In genomic region chr2:137085257-137085656, GRCm38 (mm10) we compare ENCODE assay signal across 24 mouse cellular contexts. TPM values are rescaled to one million over a fixed set of nuclear protein-coding genes. Genes with fewer than 3 reads are reported as not detected.
DNase-seq lines count a peak whose midpoint lies in the region; ATAC-seq and TF ChIP-seq lines count a peak whose summit lies in the region.
"Had no signal": no experiment of that assay in that cellular context is flagged by ENCODE, and none has a peak within 500 bp of the region (broad histone marks: within the 10 kb centered on the region; RNA-seq: fewer than 3 reads in every experiment).

No protein-coding gene starts in this region.

- no peak overlapping the region for H3K4me3 ChIP-seq in kidney, embryonic 14.5 days (ENCODE audit: low read length)
- no peak overlapping the region for H3K4me3 ChIP-seq in kidney, adult 2 months (ENCODE audit: insufficient read depth, low read depth, low read length)
- peak overlapping the region; percentile 4 for H3K4me3 ChIP-seq in megakaryocyte, embryonic 14.5 days (replicated peaks)
- H3K4me3 ChIP-seq: embryonic facial prominence, embryonic 15.5 days; hindbrain, embryonic 15.5 days; left cerebral cortex, adult 2 months; myocyte had no signal

- no peak for TF ChIP-seq POLR2A in kidney, adult 2 months (IDR thresholded peaks at IDR 0.05; ENCODE audit: low read depth, low read length)

- no peak overlapping the region for H3K4me2 ChIP-seq in kidney, embryonic 14.5 days (replicated peaks; ENCODE audit: low read depth, low read length)
- H3K4me2 ChIP-seq: embryonic facial prominence, embryonic 15.5 days; hindbrain, embryonic 15.5 days had no signal

- WGBS in kidney, embryonic 14.5 days = 38% methylated on average over 8 of the region's 8 CpGs
- 56% methylated on average over 8 of the region's 8 CpGs for WGBS in kidney, adult 2 months

- DNase-seq in heart, adult 11 months = peak; percentile 98
- DNase-seq in heart, postnatal 4 days = no peak
- DNase-seq in kidney, adult 2 months = no peak
- DNase-seq in cerebellum, postnatal 4 days (ENCODE audit: low spot score in 2 of 2) = no peak
- DNase-seq: adrenal gland, postnatal 25 days; cerebellum, adult 18-20 months; cerebellum, postnatal 25 days; gastrocnemius, postnatal 36 days; kidney, postnatal 4 days; layer of hippocampus, adult 9-11 months; left cerebral cortex, postnatal 4 days; liver; midbrain, embryonic 14.5 days; thymus, adult 18-20 months; thymus, postnatal 4 days had no signal

- H3K9ac ChIP-seq in kidney, embryonic 14.5 days (ENCODE audit: low read depth, low read length) = no peak overlapping the region
- H3K9ac ChIP-seq: embryonic facial prominence, embryonic 15.5 days; hindbrain, embryonic 15.5 days had no signal

- H3K27ac ChIP-seq in kidney, embryonic 14.5 days (ENCODE audit: low read depth, low read length) = no peak overlapping the region
- no peak overlapping the region for H3K27ac ChIP-seq in kidney, adult 2 months (ENCODE audit: insufficient read depth, low read depth, low read length)
- H3K27ac ChIP-seq: hindbrain, embryonic 15.5 days; left cerebral cortex, adult 2 months had no signal

- no peaks in the 10 kb centered on the region for H3K27me3 ChIP-seq in kidney, embryonic 14.5 days (ENCODE audit: control insufficient read depth, insufficient read depth, low read length)
- no peaks in the 10 kb centered on the region for H3K27me3 ChIP-seq in kidney, adult 2 months (replicated peaks; ENCODE audit: control insufficient read depth, insufficient read depth, low read length)
- H3K27me3 ChIP-seq in megakaryocyte, embryonic 14.5 days (replicated peaks) = no peaks in the 10 kb centered on the region
- H3K27me3 ChIP-seq: embryonic facial prominence, embryonic 15.5 days; hindbrain, embryonic 15.5 days had no signal

- H3K9me3 ChIP-seq in kidney, embryonic 14.5 days (ENCODE audit: control insufficient read depth, low read length) = no peaks in the 10 kb centered on the region
- peaks cover 31% of the 10 kb centered on the region for H3K9me3 ChIP-seq in megakaryocyte, embryonic 14.5 days
- H3K9me3 ChIP-seq: embryonic facial prominence, embryonic 15.5 days; hindbrain, embryonic 15.5 days had no signal

- TF ChIP-seq CTCF in kidney, adult 2 months (conservative IDR thresholded peaks at IDR 0.05; ENCODE audit: insufficient read depth, insufficient read length, low read depth, low read length) = no peak

- peaks cover 75% of the 10 kb centered on the region for H3K36me3 ChIP-seq in kidney, embryonic 14.5 days (ENCODE audit: control insufficient read depth, insufficient read depth, low read length)
- no peaks in the 10 kb centered on the region for H3K36me3 ChIP-seq in kidney, adult 2 months (ENCODE audit: control insufficient read depth, insufficient read depth, low read length)
- no peaks in the 10 kb centered on the region for H3K36me3 ChIP-seq in megakaryocyte, embryonic 14.5 days (replicated peaks; ENCODE audit: low read length)
- H3K36me3 ChIP-seq: hindbrain, embryonic 15.5 days had no signal

- ATAC-seq in kidney, embryonic 14.5 days (ENCODE audit: low FRiP score, low TSS enrichment) = peak; percentile 36
- no peak for ATAC-seq in megakaryocyte, adult 5-6 weeks (ENCODE audit: poor library complexity, severe bottlenecking)
- ATAC-seq: forebrain, embryonic 16.5 days; intestine, embryonic 16.5 days had no signal

- peaks cover 4% of the 10 kb centered on the region; the same call in 1 of the 2 replicates for H3K4me1 ChIP-seq in kidney, embryonic 14.5 days (ENCODE audit: control insufficient read depth, insufficient read depth, low read length)
- H3K4me1 ChIP-seq in kidney, adult 2 months (ENCODE audit: control insufficient read depth, insufficient read depth, low read length) = peaks cover 5% of the 10 kb centered on the region; the same call in 1 of the 2 replicates
- no peaks in the 10 kb centered on the region for H3K4me1 ChIP-seq in megakaryocyte, embryonic 14.5 days

RNA-seq across cellular contexts. Expression of gene Jag1, which starts 31.2 kb away (rescaled TPM):
- 10 to 100 TPM; 18.9 to 21.9 TPM for total RNA-seq in heart, postnatal 4 days (2021)
- polyA plus RNA-seq in kidney, embryonic 14.5 days (2014; fragmentation: Nextera tagmentation; extraction: Ambion mirVana) = 36.6 and 56.2 TPM in 2 replicates
- 6.1 and 6.6 TPM in 2 replicates for polyA plus RNA-seq in kidney, adult 2 months (2012; rRNA removed)
- not detected in 2 replicates for polyA plus RNA-seq in megakaryocyte, embryonic 14.5 days (2012; ENCODE audit: insufficient read depth, low replicate concordance)
- 0.57 and 0.94 TPM in 2 replicates for total RNA-seq in megakaryocyte, adult 5-6 weeks (2015)
- 0.61 and 0.81 TPM in 2 replicates for total RNA-seq in megakaryocyte, adult 5-6 weeks (2017)
